Mouse (Mus musculus) kidney, postnatal 4 days (tissue): ENCODE data around the gene Acat2.
A peak's percentile ranks its signal among the peaks of the same experiment; 100 is the strongest.
"Not testable (repeated sequence)": the region's sequence is repeated elsewhere in the genome, so short reads cannot be mapped to it uniquely, and the experiment has no call there.

Experiments used
- DNase-seq, 2 experiments: peaks; one replicate each; pipeline ENCODE4 v3.0.0; 2021; ENCODE audit warnings: mixed read lengths in 2 of 2

Acat2 gene

DNA sequence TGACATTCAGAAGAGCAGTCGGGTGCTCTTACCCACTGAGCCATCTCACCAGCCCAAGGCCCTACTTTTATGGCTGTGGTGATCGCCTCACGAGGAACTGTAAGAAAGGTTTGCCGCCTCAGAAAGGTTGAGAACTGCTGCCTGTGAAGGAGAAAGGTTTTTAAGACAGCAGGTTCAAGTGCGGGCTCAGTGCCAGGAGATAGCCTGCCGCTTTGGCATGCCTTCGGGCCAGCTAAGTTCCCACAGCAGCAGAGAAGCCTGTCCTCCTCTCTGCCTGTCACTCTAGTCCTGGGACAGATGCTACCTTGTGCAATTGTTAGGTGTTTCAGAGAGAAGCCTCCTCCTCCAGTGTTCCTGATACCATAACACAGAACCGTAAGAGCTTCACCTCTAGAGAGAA is 3.9 kb downstream of the Acat2 start:
- no peak for DNase-seq

DNA sequence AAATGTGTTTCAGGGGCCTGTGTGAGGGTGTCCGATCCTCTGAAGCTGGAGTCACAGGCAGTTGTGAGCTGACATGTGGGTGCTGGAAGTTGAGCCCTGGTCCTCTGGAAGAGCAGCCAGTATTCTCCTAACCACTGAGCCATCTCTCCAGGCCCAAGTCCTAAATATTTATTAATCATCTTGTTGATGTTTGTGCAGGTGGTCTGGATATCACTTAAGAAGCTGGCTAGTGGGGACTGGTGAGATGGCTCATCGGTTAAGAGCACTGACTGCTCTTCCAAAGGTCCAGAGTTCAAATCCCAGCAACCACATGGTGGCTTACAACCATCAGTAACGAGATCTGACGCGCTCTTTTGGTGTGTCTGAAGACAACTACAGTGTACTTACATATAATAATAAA is 10.9 kb downstream of the Acat2 start:
- no peak for DNase-seq

DNA sequence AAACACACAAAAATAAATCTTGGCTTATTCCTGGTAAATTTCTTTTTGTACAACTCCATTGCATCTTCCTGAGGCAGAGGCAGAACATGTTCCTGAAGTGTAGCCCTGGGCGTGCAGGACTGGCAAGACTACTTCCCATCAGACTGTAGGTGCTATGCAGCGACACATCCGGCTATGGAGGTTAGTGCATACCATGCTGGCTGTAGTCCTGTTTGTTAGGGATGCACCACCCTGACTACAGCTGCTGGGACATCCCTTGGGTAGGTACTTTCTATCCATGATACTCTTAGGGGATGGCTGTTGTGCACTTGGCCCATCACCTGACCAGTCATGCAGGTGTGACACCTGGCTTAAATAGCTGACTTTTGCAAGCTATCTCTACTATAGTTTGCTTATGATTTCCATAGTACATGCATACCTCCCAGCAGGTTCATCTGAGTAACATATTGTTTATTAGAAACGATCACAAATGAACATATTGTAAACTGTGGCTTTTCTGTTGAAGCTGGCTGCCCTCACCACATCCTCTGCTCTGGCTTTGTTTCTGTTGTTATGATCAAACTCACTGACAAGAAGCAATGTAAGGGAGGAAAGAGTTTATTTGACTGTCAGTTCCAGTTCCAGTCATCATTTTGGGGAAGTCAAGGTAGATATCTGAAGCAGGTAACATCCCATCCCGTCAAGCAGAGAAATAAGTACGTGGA is 17.9 kb downstream of the Acat2 start:
- DNase-seq = no peak

DNA sequence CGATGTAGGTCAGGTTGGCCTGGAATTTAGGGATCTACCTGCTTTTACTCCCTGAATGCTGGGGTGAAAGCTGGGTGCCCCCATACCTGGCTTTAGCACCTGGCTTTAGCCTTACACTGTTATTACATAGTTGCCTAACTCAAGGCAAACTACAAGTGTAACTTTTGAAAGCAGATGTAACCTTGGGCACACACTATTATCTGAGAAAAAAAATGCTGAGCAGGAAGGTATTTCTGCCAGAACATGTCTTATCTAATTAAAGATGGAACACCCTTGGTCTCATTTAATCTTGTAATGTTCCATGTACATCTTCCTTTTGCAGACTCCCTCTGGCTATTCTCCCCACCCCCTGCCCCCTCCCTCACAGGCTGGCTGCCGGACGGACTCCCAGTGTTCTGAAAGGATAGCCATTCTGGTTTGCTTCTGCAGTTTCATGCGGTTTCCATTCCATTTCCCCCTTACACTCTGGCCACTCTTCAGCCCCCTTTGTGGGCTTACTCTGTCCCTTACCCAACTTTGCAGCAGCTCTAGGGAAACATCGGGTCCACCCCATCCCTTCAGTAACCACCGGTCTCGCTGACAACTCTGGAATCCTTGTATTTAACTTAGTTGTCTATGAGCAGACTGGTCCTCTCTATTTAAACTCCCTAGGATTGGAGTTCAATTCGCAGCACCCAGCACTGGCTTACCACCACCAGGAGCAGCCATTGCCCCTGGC is 18.8 kb downstream of the Acat2 start:
- DNase-seq = no peak

DNA sequence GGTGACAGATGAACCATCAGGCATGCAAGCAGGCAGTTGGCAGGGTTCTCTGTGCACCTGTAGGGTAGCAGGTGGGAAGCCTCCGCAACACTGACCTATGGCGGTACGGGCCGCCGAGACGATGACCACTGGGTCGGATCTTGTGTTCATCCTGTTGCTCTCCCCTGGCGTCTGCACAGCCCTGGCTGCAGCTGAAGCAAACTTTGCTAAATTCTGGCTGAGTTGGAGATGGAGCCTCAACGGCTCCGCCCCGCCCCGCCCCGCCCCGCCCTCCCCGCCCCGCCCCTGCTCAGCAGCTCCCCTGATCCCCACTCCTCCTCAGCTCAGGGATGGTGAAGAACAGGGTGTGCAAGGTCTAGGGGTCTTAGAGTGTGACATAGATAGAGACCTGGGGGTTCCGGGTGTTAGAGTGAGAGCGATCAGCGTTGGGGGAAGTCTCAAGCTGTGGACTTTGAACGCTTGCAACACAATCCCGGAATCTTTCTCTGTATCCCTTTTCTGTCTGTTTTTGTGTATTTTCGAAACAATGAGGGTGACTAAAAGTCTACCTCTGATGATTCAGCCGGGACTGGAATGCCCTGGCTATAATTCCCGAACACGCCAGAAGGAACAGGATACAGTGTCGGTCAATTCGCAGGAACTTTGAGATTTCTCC is 20.3 kb downstream of the Acat2 start, which contains the start of gene Acat3:
Gene Acat3, minus strand, starts transcription at position 450 of the 655 bp plus-strand sequence.
- peak; percentile 23 to 37 for DNase-seq

DNA sequence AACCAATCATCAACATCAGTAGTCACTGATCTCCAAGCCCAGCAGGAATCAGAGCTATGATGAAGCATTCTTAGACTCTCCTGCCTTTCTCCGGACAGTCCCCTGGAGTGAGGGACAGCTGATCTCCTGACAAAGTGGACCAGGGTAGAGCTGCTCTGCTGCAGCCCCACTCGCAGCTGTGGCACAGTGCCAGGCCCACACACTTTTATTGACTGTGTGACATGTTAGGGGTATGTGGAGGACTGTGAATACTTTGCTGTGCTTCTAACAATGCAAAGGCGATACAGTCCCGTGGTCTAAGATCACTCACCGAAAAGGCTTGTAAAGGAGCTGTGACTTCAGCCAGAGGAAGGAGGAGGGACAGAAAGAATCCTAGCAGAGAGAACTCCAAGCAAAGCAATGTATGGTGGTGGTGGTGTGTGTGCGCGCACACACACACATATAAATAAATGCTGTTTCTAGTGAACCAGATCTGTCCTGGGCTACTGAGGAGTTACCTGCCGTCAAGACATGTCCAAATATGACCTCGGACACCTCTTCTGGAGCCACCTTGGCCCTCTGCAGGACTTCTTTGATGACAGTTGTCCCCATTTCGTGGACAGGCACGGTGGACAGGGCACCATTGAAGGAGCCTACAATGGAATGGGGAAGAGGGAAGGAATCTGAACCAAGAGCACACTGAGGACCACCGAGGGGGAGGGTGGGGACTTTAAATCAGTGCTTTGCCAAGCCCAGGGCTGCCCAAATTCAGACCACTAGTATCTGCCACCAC is 21.0 kb downstream of the Acat2 start:
- DNase-seq = not testable (repeated sequence)

DNA sequence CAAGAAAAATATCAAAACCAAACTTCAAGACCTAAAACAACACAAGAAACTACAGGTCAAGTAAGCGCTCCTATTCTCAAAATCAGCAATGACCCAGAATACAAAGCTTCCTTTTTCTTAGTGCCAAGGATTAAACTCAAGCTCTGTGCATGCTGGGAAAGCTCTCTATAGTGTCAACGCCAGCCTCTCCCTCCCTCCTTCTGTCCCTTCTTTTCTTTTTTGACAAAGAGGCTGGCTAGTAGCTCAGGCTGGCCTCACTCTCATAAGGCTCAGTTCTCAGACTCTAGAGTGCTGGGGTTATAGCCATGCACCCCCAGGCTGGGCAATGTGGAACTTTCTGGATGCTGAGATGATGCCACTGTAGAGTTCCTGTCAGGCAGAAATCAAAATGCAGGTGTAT is 22.5 kb downstream of the Acat2 start:
- no peak for DNase-seq

DNA sequence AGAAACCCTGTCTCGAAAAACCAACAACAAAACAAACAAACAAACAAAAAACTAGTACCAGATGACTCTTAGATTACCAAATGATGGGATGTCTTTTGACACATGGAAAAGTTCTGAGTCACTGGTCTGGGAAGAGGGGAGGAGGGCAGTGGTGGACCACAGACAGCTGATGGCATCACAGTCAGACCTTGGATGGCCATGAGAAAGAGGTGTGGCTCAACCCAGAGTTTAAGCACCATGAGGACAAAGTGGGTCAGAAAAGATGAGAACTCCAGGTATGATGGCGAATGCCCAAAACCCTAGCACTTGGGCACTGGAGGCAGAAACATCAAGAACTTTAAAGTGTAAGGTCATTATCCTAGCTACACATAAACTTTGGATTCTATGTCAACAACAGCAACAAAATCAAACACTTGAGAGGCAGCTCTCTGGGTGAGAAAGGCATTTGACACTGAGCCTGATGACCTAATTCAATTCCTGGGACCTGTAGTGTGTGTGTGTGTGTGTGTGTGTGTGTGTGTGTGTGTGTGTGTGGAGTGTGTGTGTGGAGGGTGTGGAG is 23.1 kb downstream of the Acat2 start:
- DNase-seq = no peak

DNA sequence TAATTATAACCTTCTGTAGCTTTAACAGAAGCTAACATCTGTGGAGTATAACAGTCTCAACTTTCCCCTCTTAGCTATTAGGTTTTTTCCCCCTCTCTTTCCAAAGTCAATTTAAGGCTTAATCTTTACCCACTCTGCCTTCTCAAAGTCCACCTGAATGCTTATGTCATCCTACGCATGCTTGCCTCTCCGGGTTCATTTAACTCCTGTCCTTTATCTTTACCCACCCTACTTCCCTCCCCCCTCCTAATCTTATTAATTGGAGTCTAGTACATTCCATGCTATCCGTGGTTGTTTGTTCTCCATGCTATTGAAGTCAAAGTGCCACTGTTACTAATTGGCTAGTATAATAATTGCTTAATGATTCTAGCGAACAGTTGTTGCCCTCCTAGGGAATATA is 24.8 kb downstream of the Acat2 start:
- no peak for DNase-seq

DNA sequence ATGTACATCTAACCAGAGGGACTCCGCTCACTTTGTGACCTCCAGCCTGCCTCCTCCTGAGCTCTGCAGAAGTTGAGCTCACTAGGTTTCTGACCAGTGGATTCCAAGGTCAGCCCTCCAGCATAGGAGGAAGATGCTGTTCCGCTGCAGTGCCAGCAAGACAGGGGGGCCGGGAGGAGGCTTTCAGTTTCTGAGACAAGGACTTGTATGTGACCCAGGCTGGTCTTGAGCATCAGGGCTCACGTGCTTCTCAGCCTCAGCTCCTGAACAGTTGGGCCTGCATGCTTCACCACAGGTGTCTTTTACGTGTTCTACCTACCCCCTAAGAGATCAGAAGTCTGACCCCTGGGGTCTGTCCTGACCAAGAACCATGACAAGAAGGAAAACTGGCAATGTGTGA is 29.0 kb downstream of the Acat2 start:
- DNase-seq = peak in 1 of 2 experiments; percentile 32

DNA sequence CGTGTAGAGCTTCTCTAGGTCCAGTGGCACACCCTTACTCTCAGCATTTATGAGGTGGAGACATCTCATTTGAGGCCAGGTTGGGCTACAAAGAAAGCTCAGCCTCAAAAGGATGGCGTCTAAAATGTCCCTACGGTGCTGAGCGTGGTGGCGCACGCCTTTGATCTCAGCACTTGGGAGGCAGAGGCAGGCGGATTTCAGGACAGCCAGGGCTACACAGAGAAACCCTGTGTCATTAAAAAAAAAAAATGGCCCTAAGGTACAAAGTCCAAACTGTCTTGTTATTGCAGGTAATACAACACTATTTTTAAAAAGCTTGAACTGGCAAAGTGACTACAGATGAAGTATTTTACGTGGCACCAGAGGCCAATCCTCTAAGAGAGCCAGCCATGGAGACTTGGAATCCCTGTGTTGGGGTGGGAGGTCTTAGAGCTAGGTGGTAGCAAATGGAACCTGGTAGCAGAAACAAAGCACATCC is 34.8 kb downstream of the Acat2 start:
- DNase-seq = no peak

DNA sequence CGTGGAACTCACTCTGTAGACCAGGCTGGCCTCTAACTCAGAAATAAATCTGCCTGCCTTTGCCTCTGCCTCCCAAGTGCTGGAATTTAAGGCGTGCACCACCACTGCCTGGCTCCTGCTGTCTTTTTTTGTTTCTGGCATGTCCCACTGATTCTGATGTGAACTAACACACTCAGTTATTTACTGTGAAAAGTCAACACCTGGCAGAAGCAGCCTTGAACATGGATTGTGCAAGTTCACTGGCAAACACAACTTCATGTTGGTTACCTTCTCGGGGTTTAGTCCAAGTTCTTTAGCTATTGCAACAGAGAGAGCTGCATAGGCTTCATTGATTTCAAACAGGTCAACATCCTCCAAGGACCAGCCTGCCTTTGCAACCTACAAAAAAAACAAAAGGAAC is 35.5 kb downstream of the Acat2 start:
- no peak for DNase-seq

DNA sequence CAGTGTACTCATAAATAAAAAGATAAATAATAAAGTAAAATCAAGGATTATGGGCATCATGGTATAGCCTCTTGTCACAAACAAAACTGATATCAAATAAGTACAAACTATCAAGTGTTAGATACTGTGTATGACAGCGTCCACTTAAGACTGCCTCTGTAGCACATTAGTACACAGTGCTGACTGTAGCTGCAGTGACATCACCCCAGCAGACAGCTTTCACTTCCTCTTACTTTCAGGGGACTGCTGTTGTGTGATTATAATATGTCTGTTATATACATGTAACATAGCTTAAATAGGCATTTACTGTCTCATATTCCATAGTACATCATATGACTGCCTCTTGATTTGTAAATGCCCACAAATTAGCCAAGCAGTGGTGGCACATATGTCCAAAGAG is 39.5 kb downstream of the Acat2 start:
- DNase-seq = no peak

DNA sequence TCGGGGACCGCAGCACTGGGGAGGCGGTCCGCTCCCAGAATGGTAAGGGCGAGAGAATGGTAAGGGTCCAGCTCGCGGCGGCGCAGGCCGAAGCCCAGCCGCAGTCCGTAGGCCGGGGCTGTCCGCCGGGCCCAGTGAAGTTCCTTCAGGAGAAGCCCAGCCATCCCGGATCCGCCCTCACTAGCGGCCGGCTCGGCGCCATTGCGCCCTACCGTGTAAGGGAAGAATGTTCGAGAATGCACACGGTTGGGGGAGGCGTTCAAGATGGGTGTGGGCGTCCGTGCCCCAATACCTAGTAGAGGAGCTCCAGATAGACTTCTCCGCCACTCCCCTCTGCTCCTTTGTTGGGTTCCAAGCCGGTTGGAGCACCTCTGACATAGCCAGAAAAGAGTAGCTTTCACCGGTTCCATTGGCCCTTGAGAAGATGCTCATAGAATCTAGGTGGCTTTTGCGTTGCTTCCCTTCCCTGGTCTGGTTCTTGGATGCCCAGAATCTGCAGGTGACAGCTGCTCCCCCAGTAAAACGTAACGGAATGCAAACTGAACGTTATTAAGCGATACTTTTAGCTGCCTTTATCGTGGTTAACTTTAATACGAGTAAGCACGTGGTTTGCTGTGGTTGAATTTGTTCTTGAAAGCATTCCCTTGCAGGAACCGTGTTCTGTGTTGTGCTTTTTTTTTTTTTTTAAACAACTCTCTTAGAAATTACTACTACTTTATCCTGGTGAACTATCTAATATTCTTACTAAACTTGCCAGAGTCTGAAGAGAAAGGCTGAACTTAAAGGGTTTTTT is 43.8 kb downstream of the Acat2 start:
- DNase-seq = peak in 1 of 2 experiments; percentile 78

DNA sequence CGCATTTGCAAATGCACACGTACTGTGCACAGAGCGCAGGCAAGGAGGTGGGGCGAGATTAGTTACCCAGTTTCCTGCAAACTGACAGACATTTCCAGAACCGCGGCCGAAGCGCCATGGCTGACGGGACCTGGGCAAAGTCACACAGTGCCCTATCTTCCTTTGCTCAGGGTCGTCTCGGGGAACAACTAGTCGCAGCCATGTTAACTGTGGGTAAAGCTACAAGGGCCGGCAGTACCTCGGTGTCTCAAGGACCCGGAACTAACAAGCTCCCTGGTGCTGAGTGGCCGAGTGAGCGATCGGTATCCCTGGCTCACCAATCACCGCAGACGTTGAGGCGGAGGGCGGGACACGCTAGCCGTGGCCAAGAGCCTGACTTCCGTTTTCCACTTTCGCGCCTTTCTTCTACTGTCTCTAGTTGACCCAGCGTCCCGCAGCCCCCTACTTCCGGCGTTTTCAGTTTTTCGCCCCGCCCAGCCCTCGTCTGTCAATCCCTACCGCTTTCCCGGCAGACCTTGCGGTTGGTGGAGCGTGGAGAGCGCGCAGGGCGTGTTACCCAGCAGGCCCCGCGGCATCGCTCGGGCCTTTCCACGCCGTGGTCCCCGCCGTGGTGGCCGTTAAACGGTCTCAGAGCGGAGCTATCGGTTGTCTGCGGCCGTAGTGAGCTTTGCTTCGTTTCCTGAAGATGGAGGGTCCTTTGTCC is 44.5 kb downstream of the Acat2 start, which contains the start of gene Mrpl18:
Gene Mrpl18, minus strand, starts transcription at position 465 of the 703 bp plus-strand sequence.
- DNase-seq = peak; percentile 99

DNA sequence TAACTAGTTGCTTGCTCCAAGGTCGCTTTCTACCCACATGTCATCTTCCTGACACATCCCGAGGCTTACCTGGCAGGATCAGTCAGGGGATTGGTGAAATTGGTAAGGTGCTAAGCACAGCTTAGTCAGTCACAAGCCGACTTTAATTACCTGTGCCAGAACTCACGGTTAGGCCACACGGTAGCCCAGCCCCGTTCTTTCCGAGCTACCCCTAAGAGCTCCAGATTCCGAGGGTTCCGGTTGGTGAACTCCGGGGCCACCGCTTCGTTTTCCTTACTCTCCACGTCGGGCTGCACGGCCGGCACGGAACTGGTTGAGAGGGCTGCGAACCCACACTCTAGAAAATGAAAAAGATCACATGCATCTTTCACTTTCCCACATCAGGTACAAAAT is 45.1 kb downstream of the Acat2 start, which contains the start of gene Tcp1:
Gene Tcp1, plus strand, starts transcription at position 214 of the 393 bp plus-strand sequence.
- DNase-seq = peak in 1 of 2 experiments; percentile 43

DNA sequence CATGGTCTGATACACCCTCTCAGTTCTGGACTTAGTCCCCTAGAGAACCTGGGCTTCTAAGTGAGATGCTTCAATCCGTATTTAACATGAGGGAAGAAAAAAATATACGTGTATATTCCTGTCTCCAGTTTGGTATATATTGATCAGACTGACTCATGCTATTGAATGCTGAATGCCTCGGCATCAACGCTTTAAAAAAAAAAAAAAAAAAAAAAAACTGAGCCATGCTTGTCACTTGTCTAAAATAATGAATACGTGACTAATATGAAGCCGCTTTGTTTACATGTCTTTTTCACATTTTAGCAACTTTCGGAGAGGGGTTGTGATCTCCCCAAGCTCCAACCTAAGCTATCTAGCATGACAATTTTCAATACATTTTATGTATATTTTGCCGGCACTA is 50.2 kb downstream of the Acat2 start:
- no peak for DNase-seq

DNA sequence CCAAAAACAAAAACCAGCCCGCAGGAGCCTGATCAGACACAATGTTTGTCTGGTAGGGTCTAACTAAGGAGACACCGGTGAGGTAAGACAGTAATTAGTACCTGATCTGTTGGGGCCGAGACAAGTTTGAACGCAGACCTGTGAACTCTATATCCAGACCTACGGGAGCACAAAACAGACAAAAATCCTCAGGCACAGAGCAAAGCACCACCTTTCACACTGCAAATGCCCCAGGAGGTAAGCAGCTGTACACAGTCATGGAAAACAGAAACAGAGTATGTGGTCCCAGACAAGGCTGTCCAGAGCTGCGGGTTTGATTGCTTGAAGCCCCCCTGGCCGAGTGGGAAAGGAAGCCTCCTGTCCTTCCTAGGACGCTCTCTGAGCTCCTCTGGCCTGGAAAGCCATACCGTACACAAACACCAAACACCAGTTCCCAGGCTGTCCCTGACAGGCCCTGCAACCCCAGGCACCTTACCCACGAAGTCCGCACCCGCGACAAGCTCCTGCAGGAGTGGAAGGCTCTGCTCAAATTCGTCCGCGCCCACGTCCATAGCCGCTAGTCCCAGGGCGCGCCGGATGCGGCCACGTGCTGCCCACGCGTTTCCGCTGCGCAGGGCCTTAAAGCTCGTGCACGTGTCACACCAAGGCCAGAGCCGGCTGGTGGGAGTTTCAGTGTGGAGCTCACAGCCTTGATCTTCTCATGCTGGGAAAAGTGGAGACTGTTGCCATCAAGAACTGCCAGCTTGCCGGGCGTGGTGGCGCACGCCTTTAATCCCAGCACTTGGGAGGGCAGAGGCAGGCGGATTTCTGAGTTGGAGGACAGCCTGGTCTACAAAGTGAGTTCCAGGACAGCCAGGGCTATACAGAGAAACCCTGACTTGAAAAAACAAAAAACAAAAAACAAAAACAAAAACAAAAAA is 50.9 kb downstream of the Acat2 start, which contains the start of gene Pnldc1:
Gene Pnldc1, minus strand, starts transcription at position 870 of the 920 bp plus-strand sequence.
- peak; percentile 13 to 25 for DNase-seq

DNA sequence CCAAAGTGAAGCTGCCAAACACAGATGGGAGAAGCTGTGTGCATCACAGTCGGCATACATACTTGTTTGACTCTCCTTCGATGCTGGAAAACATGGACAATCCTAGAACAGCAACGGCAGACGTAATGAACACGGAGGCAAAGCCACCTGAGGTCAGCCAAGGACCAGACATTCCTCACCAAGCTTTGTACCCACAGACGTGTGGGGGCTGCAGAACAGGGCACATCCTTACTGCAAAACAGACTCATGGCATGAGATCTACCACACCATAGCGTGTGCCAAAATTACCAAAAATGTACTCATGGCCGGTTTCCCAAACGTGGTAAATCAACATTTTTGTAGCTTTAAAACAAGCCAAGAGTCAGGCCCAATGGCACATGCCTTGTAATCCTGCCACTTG is 54.1 kb downstream of the Acat2 start:
- no peak for DNase-seq

DNA sequence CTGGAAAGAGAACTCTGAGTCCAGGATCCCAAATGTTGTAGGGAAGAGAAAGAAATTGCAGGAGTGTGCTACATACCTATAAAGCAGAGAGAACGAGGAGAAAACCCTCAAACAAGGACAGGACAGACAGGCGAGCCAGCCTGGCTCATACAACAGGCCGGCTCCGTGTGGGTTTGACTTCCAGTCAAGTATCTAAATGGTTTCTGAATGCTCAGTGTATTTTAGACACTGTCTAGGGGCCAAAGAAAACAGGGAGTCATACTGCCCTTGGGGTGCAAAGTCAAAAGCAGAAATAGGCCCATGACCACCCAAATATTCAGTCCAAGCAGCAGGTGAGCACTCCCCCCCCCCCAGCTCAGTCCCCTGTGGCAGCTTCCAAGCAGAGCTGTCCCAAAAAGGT is 54.7 kb downstream of the Acat2 start:
- DNase-seq = no peak
